Mouse (Mus musculus) kidney, adult 2 months (tissue): ENCODE results near the gene Tead1. TPM values are rescaled to one million over a fixed set of nuclear protein-coding genes. Genes with fewer than 3 reads are reported as not detected.
A peak's percentile ranks its signal among the peaks of the same experiment; 100 is the strongest.

Experiments used
- DNase-seq: peaks from one replicate; pipeline ENCODE4 v3.0.0; 2021
- H3K27ac ChIP-seq: fragments of 200-500 bp; 2 replicates; pipeline ENCODE4 v1.5.1; 2012; ENCODE audit warnings: low read depth, low read length, control low read depth, inconsistent platforms; ENCODE audit not compliant: insufficient read depth
- H3K27me3 ChIP-seq: fragments of 200-500 bp; replicated peaks from 2 replicates; pipeline ENCODE4 v1.6.1; 2012; ENCODE audit warnings: mild to moderate bottlenecking, moderate library complexity, low read length, inconsistent platforms; ENCODE audit not compliant: control insufficient read depth, insufficient read depth
- H3K36me3 ChIP-seq: fragments of 200-500 bp; 2 replicates; pipeline ENCODE4 v1.6.1; 2012; ENCODE audit warnings: mild to moderate bottlenecking, moderate library complexity, low read length, inconsistent platforms; ENCODE audit not compliant: control insufficient read depth, insufficient read depth
- H3K4me1 ChIP-seq: fragments of 200-500 bp; 2 replicates; pipeline ENCODE4 v1.6.1; 2011; ENCODE audit warnings: low read length; ENCODE audit not compliant: control insufficient read depth, insufficient read depth
- H3K4me3 ChIP-seq: fragments of 200-500 bp; 2 replicates; pipeline ENCODE4 v1.5.1; 2011; ENCODE audit warnings: mild to moderate bottlenecking, low read depth, low read length, control low read depth; ENCODE audit not compliant: insufficient read depth
- CTCF ChIP-seq: fragments of 200-500 bp; conservative IDR thresholded peaks from 2 replicates; pipeline ENCODE4 v1.5.1; 2011; ENCODE audit warnings: low read depth, mild to moderate bottlenecking, control low read depth, low read length, moderate library complexity, mixed read lengths; ENCODE audit not compliant: insufficient read depth, insufficient read length
- POLR2A ChIP-seq: fragments of 200-500 bp; IDR thresholded peaks from one replicate; pipeline ENCODE4 v1.6.1; 2011; ENCODE audit warnings: low read depth, low read length, control low read depth
- WGBS: fragments of 180-500 bp; shearing (Covaris S2); methylation state at CpG from one replicate; pipeline ENCODE4 v1.1.7; 2018; 5-methylcytosine and 5-hydroxymethylcytosine counted together
- polyA plus RNA-seq: library from polyadenylated mRNA; depleted of rRNA; stranded (reverse); fragments of >200 nt; gene quantifications from 2 replicates; pipeline ENCODE4 v1.2.3, GENCODE M21; 2012

Gene Tead1
- polyA plus RNA-seq, 1 experiment: 14.7 TPM

DNA sequence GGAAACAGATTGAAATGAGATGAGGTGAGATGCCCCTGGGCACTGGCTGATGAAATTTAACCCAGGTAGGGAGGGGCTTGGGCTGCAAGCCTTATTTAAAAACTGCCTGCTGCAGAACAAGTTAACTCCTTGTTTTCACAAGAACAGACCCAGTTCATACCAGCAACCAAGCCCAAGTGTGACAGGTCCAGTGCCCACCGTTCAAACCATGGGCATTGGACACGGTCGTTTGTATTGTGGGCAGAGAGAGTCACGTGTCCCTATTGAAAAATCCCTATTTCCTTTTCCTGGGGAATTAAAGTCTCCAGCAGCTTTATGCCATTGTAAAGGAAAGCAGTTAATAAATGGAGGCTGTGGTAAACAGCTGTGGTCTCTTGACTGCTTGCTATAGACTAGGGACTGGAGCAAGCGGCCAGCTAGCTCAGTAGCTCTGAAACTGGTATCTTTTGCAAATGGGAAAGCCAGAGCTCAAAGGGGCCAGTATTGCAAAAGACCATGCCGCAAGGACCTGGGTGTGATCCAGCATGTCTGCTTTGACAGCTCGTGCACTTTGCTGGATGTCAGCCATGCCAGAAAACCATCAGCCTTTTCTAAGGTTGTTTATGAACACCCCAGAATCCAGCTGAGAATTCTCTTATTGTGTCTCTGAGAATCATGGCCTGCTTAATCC lies 107.6 kb downstream of the Tead1 start:
- TF ChIP-seq POLR2A: no peak
- TF ChIP-seq CTCF: no peak
- Histone ChIP-seq H3K27ac (no peak overlapping the region), H3K36me3 (no peaks in the 10 kb centered on the region), H3K27me3 (no peaks in the 10 kb centered on the region), H3K4me1 (peaks cover 34% of the 10 kb centered on the region), H3K4me3 (no peak overlapping the region)
- peak; percentile 50 for DNase-seq
- 36% methylated on average over 7 of the region's 7 CpGs for WGBS

DNA sequence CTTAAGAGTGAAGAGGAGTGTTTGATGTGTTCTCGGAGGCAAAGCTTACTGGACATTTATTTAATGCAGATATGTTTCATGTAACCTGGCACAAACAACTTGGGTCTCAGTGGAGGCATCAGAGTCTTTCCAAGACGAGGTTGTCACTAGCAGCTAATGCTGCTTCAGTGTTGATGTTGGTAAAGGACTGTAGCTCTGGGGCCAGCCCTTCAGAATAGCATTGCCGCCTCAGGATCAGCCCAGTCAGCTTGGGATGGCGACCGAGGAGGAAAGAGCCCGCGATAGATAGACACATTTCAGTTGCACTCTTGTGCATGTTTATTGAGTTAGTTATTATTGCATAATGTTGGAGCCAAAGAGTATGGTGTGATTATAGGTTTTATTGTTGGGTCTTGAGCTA lies 108.2 kb downstream of the Tead1 start:
- no peak for TF ChIP-seq POLR2A
- TF ChIP-seq CTCF: no peak
- H3K27me3 ChIP-seq: no peaks in the 10 kb centered on the region
- peaks cover 34% of the 10 kb centered on the region for H3K4me1 ChIP-seq
- WGBS: 83% methylated on average over 7 of the region's 7 CpGs
- H3K4me3 ChIP-seq: no peak overlapping the region
- no peak overlapping the region for H3K27ac ChIP-seq
- no peak for DNase-seq
- no peaks in the 10 kb centered on the region for H3K36me3 ChIP-seq

DNA sequence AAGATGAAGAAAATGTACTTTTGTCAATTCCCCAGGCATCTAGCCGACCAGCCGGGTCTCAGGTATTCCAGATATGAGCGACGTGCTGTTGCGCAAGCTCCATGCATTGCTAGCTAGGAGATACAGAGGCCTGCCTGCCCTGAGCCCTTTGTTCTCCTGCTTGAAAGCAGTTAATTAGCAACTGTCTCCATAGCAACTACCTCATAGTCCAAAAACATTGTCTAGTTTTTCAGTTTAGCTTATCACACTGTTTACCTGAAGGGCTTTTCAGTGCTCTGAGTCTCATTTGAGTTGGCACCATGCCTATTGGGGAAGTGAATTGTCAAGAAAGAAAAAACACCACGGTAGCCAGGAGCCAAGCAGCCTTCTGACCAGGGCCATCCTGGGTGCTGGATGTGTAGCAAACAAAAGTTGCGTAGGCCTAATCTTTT lies 109.2 kb downstream of the Tead1 start:
- H3K27ac ChIP-seq: peak overlapping the region; percentile 49
- TF ChIP-seq POLR2A: no peak
- TF ChIP-seq CTCF: no peak
- H3K4me1 ChIP-seq: peaks cover 34% of the 10 kb centered on the region
- no peaks in the 10 kb centered on the region for H3K27me3 ChIP-seq
- 35% methylated on average over 7 of the region's 7 CpGs for WGBS
- H3K4me3 ChIP-seq: no peak overlapping the region
- DNase-seq: peak; percentile 86
- no peaks in the 10 kb centered on the region for H3K36me3 ChIP-seq

DNA sequence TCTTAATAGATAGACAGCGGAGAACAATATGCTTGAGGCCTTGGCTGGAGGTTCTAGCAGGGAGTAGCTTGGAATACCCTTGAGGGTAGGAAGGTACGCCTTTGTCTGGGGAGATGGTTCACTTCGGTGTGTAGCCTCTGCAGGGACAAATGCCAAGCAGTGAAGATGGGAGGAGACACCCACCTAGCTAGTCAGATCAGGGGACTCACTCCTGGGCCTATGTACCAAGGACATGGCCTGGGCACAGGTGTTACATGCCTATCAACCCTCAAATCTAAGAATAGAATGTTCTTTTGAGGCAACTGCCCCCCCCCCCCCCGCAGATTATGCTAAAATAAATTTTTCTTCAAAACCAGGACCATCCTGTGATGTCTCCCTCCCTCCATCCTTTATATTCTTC lies 110.6 kb downstream of the Tead1 start:
- WGBS: 87% methylated on average over 4 of the region's 4 CpGs
- no peak for DNase-seq
- TF ChIP-seq CTCF (no peak), POLR2A (no peak)
- Histone ChIP-seq H3K27ac (no peak overlapping the region), H3K4me1 (peaks cover 43% of the 10 kb centered on the region), H3K36me3 (no peaks in the 10 kb centered on the region), H3K27me3 (no peaks in the 10 kb centered on the region), H3K4me3 (no peak overlapping the region)

DNA sequence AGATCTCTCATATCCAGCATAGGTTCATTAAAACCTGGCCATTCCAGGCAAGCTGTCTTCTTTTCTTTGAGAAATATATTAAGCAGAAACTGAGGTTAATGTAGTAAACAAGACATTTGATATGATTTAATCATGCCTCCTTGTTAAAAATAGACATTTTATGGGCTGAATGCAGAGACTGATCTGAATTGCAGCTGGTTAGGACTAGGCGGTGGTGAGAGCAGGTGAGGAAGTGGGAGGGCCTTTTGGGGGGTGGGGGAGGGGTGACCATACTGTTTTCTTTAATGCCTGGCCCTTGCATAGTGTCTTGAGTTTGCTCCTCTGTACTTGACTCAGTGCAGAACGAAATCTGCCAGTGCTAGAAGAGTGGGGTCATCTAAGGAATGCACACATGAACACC lies 111.2 kb downstream of the Tead1 start:
- H3K4me3 ChIP-seq: no peak overlapping the region
- no peaks in the 10 kb centered on the region for H3K27me3 ChIP-seq
- TF ChIP-seq CTCF: no peak
- TF ChIP-seq POLR2A: no peak
- H3K4me1 ChIP-seq: peaks cover 43% of the 10 kb centered on the region
- no peak overlapping the region for H3K27ac ChIP-seq
- 42% methylated on average over 2 of the region's 2 CpGs for WGBS
- no peak for DNase-seq
- no peaks in the 10 kb centered on the region for H3K36me3 ChIP-seq

DNA sequence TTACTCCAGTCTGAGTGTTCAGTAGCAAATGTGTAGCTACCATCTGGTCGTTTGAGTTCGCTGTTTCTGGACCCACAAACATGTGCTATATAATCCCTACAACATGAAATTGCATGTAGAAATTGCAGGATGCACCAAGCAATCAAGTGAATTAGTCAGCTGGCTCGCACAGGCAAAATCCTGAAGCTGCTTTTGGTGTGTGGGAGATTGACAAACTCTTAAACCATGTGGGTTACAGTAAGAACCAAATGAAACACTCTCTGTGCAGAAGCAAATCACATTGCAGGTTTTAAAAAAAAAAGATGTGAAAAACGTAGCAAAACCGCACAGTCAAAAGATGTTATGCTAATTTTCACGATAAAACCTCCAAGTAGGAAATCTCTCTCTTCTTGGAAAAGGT lies 113.6 kb downstream of the Tead1 start:
- Histone ChIP-seq H3K4me1 (peaks cover 27% of the 10 kb centered on the region), H3K4me3 (no peak overlapping the region), H3K27me3 (no peaks in the 10 kb centered on the region), H3K27ac (no peak overlapping the region), H3K36me3 (no peaks in the 10 kb centered on the region)
- 87% methylated on average over 6 of the region's 6 CpGs for WGBS
- no peak for TF ChIP-seq CTCF
- no peak for TF ChIP-seq POLR2A
- no peak for DNase-seq

DNA sequence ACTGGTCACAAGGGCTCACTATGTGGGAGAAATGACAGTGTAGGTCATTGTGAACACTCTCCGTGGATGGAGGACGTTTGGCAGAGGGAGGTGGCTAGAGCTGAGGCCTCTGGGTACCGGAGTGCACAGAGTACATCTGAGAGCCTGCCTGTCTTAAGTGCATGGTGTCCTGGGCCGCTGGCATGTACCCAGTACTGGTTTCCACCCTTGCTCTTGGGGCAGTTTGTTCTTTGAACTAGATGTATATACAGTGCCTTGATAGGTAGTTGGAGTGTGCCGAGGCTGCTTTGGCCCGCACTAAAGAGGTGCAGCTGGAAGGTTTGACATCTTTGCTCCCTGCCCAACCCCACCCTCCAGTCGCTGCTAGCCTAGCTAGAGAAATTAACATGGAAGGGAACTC lies 114.8 kb downstream of the Tead1 start:
- Histone ChIP-seq H3K4me3 (no peak overlapping the region), H3K27me3 (no peaks in the 10 kb centered on the region), H3K27ac (no peak overlapping the region), H3K36me3 (no peaks in the 10 kb centered on the region), H3K4me1 (peaks cover 16% of the 10 kb centered on the region; the same call in 1 of the 2 replicates)
- 50% methylated on average over 7 of the region's 7 CpGs for WGBS
- TF ChIP-seq POLR2A: no peak
- no peak for TF ChIP-seq CTCF
- no peak for DNase-seq
